Mouse (Mus musculus): ENCODE data around the gene Strn.

DNA sequence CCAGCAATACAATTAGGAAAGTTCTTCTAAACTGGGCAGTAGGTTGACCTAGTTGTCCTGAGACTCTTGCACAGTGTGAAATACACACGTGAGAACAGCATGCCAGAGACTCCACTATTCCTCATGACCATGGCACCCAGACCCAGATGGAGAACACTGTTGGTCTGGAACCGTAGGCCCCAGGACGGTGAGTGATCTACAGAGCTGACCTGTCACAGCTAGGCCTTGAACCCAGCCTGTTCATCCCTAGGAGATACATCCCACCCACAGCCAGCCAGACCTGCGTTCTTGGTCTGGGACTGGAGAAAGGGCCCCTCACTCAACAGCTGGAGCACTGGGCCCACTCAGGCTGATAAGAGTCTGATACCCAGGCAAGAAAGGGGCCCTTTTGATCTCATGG, 115.1 kb downstream of the Strn start:
- TF ChIP-seq CTCF (IDR thresholded peaks at IDR 0.05; ENCODE audit: low read depth, low read length) (no peak), GATA1 (IDR thresholded peaks at IDR 0.05; ENCODE audit: borderline replicate concordance, low read length) (no peak), TAL1 (conservative IDR thresholded peaks at IDR 0.05; ENCODE audit: low read depth, low read length) (no peak)

Data from G1E (cell line).